Mouse (Mus musculus) stomach, embryonic 14.5 days (tissue): ENCODE results near the gene Ogfod2. TPM values are rescaled to one million over a fixed set of nuclear protein-coding genes. Genes with fewer than 3 reads are reported as not detected.

Experiments
- ATAC-seq: fragments of 200-750 bp; cut with Nextera tagmentation; 2 replicates; pipeline ENCODE4 v1.8.0; 2017; ENCODE audit warnings: low read depth, moderate TSS enrichment; ENCODE audit not compliant: insufficient number of reproducible peaks, insufficient read depth, low FRiP score
- H3K27ac ChIP-seq: fragments of 300-500 bp; sonication (generic); 2 replicates; pipeline ENCODE4 v1.5.1; 2014; ENCODE audit warnings: mild to moderate bottlenecking, low read length, moderate library complexity, mixed read lengths
- H3K27me3 ChIP-seq: fragments of 300-500 bp; sonication (generic); 2 replicates; pipeline ENCODE4 v1.6.1; 2014; ENCODE audit warnings: low read length, control low read depth, mixed read lengths; ENCODE audit not compliant: control insufficient read depth, insufficient read depth
- H3K36me3 ChIP-seq: fragments of 300-500 bp; sonication (generic); 2 replicates; pipeline ENCODE4 v1.6.1; 2014; ENCODE audit warnings: mild to moderate bottlenecking, control low read depth, low read length, moderate library complexity, mixed read lengths; ENCODE audit not compliant: control insufficient read depth, insufficient read depth
- H3K4me1 ChIP-seq: fragments of 300-500 bp; sonication (generic); 2 replicates; pipeline ENCODE4 v1.6.1; 2014; ENCODE audit warnings: low read length, control low read depth, mixed read lengths; ENCODE audit not compliant: control insufficient read depth, insufficient read depth
- H3K4me2 ChIP-seq: fragments of 300-500 bp; sonication (generic); replicated peaks from 2 replicates; pipeline ENCODE4 v1.6.1; 2014; ENCODE audit warnings: low read depth, low read length, control low read depth
- H3K4me3 ChIP-seq: fragments of 300-500 bp; sonication (generic); 2 replicates; pipeline ENCODE4 v1.5.1; 2014; ENCODE audit warnings: low read depth, low read length, control low read depth
- H3K9ac ChIP-seq: fragments of 300-500 bp; sonication (generic); replicated peaks from 2 replicates; pipeline ENCODE4 v1.6.1; 2014; ENCODE audit warnings: low read depth, mild to moderate bottlenecking, control low read depth, low read length, moderate library complexity, mixed read lengths
- H3K9me3 ChIP-seq: fragments of 300-500 bp; sonication (generic); 2 replicates; pipeline ENCODE4 v1.6.1; 2016; ENCODE audit warnings: low read depth, low read length, control low read depth; ENCODE audit not compliant: control insufficient read depth
- WGBS: fragments of 180-500 bp; shearing (Covaris S2); extraction: QIAGEN DNeasy Blood & Tissue Kit; methylation state at CpG from one replicate; pipeline ENCODE4 v1.1.7; 2014; 5-methylcytosine and 5-hydroxymethylcytosine counted together
- polyA plus RNA-seq: library from polyadenylated mRNA; unstranded; fragments of >200 nt; fragmentation: Nextera tagmentation; extraction: Ambion mirVana; gene quantifications from 2 replicates; pipeline ENCODE4 v1.2.1, GENCODE M21; 2014

Gene Ogfod2
- polyA plus RNA-seq, 1 experiment from 2014 or later, result 14.5 TPM

DNA sequence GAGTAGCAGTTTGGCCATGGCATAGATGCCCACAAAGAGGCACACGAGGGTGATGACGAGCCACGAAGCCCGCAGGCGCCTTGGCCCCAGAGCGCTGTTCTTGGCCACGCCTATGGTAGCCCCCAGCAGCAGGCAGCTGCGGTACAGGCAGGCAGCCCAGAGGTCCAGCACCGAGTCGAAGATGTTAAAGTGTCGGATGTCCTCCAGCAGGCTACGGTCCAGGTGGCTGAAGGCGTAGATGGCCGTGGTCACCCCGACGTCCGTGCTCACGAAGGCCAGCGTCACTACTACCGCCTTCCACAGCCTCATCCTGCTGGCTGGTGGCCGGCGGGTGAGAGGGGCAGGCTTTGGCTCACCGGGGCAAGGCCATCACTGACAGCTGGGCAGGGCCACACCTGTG lies 22.2 kb upstream of the Ogfod2 start:
- Histone ChIP-seq H3K4me3 (no peak overlapping the region), H3K9ac (no peak overlapping the region)

DNA sequence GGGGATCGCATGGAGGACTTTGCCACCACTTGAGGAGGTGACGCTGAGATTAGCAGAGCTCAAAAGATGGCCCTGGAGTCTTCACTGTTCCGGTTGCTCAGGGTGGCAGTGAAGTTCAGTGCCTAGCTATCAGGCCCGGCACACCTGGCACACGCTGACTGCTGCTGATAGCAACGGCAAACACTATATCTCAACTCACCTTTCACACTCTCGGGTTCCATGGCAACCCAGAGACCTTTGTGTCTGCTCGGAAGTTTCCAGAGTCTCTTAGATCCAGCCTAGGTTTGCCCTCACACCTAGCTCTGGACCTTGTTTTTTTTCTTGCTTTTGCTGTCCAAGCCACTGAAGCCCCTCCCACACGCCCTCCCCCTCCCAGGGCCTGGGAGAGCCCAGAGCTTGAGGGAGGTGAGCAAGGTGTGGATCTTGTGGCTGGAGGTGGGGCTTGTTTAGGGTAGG lies 20.1 kb upstream of the Ogfod2 start:
- Histone ChIP-seq H3K4me1 (0 out of 2 replicates have a peak, but pooled peaks cover 8% of the 10 kb centered on the region), H3K36me3 (no peaks in the 10 kb centered on the region), H3K27me3 (no peaks in the 10 kb centered on the region), H3K9ac (no peak overlapping the region), H3K9me3 (no peaks in the 10 kb centered on the region), H3K4me2 (no peak overlapping the region), H3K27ac (no peak overlapping the region), H3K4me3 (no peak overlapping the region)
- ATAC-seq, result peak; percentile 60
- WGBS, result 52% methylated on average over 9 of the region's 9 CpGs

More for the DNA sequence above, 22.2 kb upstream of the Ogfod2 start:
- ATAC-seq, result no peak
- WGBS, result 84% methylated on average over 23 of the region's 23 CpGs
- no peaks in the 10 kb centered on the region for H3K4me1 ChIP-seq
- no peak overlapping the region for H3K27ac ChIP-seq
- H3K9me3 ChIP-seq, result no peaks in the 10 kb centered on the region
- no peak overlapping the region for H3K4me2 ChIP-seq
- no peaks in the 10 kb centered on the region for H3K27me3 ChIP-seq
- H3K36me3 ChIP-seq, result no peaks in the 10 kb centered on the region

DNA sequence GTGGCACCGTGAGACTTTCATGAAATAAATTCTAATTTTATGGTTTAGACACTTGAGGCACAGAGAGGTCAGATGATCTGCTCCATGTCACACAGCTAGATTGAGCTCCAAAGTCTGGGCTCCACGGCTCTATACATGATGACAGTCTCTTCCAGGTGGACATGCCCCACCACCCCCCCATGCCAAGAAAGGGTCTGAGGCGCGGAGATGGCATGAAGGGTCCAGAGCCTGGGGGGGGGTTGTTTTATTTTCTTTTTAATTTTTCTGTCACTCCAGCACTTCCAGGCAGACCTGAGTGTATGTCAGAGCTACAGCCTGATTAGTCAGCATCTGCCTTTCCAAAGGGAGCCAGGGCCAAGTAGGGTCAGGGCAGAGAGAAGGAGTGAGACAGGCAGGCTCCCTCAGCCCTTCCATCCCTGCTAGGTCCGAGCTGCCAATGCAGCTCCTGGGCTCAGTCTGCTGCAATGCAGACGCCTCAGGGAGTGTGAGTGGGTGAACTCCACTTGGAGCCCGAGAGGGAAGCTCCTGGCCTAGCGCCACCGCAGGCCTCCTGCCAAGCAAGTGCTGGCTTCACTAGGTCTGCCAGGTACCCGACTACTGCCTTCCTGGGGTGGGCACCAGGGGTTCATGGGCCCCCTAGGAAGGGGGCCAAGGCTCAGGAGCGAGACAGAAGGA lies 18.8 kb upstream of the Ogfod2 start:
- no peak overlapping the region for H3K4me3 ChIP-seq
- H3K36me3 ChIP-seq, result no peaks in the 10 kb centered on the region
- no peaks in the 10 kb centered on the region for H3K27me3 ChIP-seq
- no peaks in the 10 kb centered on the region for H3K9me3 ChIP-seq
- no peak for ATAC-seq
- no peak overlapping the region for H3K4me2 ChIP-seq
- H3K9ac ChIP-seq, result no peak overlapping the region
- H3K27ac ChIP-seq, result no peak overlapping the region
- 0 out of 2 replicates have a peak, but pooled peaks cover 8% of the 10 kb centered on the region for H3K4me1 ChIP-seq
- WGBS, result 72% methylated on average over 11 of the region's 11 CpGs

DNA sequence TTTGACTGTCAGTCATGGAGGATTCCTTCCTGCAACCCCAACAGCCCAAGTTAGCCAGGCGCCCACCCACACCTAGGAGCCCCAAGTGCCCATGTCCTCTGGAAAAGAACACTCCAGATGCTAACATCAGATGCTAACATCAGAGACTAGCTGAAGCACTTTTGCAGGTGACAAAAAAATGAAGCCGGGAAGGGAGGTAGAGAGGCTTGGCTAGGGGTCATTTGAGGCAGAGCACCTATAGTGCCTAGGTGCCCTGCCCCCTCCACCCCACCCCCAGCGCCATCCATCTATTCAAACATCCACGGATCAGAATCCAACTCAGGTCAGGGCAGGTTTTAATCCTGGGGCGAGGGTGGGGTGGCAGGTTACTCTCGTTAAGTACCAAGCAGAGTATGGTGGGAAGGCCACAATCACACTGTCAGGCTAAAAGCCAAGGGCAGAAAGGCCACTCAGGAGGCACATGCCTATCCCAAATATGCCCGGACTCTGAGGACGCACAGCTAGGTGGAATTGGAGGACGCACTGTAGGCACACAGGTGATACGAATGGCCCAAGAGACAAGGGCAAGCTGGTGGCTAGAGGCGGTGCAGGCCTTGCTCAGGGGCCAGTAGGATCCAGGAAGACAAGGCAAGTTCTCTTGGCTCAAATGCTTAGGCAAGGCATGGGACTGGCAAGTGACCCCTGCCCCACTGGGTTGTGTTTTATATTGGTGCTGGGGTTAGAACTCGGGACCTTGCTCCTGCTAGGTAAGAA lies 18.1 kb upstream of the Ogfod2 start:
- no peaks in the 10 kb centered on the region for H3K36me3 ChIP-seq
- H3K4me2 ChIP-seq, result no peak overlapping the region
- H3K27me3 ChIP-seq, result no peaks in the 10 kb centered on the region
- H3K4me1 ChIP-seq, result 0 out of 2 replicates have a peak, but pooled peaks cover 8% of the 10 kb centered on the region
- H3K27ac ChIP-seq, result no peak overlapping the region
- H3K4me3 ChIP-seq, result no peak overlapping the region
- no peaks in the 10 kb centered on the region for H3K9me3 ChIP-seq
- no peak overlapping the region for H3K9ac ChIP-seq
- 77% methylated on average over 12 of the region's 12 CpGs for WGBS
- no peak for ATAC-seq

DNA sequence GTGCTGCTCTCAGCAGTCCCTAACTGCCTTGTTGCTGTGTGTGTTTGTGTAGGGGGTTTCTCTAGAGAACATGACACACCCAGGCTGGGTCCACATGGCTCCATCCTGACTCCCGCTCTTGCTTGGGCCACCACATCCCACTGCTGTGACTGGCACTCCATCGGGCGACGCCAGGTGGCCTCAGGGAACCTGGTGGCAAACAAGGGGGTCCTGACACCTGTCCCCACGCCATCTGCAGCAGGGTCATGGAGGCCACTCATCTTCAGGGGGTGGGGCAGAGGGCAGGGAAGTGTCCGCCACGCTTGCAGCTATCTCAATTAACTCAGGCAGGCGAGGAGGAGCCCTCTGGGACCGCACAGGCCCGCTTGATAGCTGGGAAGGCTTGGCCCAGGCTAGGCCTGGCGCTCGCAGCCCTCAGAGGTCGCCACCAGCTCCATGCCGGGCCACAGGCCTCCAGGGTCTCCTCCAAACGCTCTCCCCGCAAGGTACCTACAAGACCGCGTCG lies 17.0 kb upstream of the Ogfod2 start:
- 13% methylated on average over 19 of the region's 19 CpGs for WGBS
- ATAC-seq, result peak; percentile 10; the same call in 1 of the 2 replicates
- H3K4me3 ChIP-seq, result peak overlapping the region; percentile 42
- H3K4me1 ChIP-seq, result 0 out of 2 replicates have a peak, but pooled peaks cover 8% of the 10 kb centered on the region
- H3K4me2 ChIP-seq, result peak overlapping the region; percentile 89
- no peaks in the 10 kb centered on the region for H3K9me3 ChIP-seq
- peak overlapping the region; percentile 25; the same call in 1 of the 2 replicates for H3K9ac ChIP-seq
- no peak overlapping the region for H3K27ac ChIP-seq
- H3K36me3 ChIP-seq, result no peaks in the 10 kb centered on the region
- H3K27me3 ChIP-seq, result no peaks in the 10 kb centered on the region

DNA sequence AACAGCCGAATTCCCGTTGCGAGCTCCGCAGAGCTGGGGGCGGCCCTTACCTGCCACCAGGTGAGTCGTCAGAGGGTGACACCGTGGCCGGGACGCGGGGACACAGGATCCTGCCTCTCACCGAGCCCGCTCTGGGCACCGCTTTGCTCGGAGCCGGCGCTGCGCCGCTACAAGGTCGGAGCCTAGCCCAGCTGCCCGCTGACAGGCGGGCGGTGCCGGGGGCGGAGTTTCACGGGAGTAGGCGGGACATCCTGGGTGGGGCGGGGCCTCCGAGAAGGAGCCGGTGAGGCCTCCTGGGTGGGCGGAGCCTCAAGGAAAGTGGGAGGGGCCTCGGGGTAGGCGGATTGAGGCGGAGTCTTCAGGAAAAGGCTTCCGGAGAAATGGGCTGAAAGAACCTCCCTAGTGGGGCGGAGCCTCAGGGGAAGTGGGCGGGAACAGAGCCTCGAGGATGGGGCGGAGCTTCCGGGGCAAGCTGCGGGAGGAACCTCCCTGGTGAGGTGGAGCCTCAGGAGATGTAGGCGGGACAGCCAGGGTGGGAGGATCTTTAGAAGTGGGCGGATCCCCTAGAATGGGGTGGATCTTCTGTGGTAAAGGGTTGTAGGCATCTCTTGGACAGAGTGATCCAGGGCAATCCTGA lies 16.4 kb upstream of the Ogfod2 start, which contains the start of gene Abcb9:
TSS of gene Abcb9 (minus strand) at position 203 of the 637 bp plus-strand sequence.
- Histone ChIP-seq H3K9ac (peak within 1 kb of the TSS; percentile 25; the same call in 1 of the 2 replicates), H3K36me3 (no peaks in the 10 kb centered on the region), H3K9me3 (no peaks in the 10 kb centered on the region), H3K27ac (no peak within 1 kb of the TSS), H3K4me1 (0 out of 2 replicates have a peak, but pooled peaks cover 8% of the 10 kb centered on the region), H3K27me3 (no peaks in the 10 kb centered on the region), H3K4me2 (peak within 1 kb of the TSS; percentile 89), H3K4me3 (peak within 1 kb of the TSS; percentile 42)
- 2% methylated on average over 41 of the region's 42 CpGs for WGBS
- ATAC-seq, result peak; percentile 75

DNA sequence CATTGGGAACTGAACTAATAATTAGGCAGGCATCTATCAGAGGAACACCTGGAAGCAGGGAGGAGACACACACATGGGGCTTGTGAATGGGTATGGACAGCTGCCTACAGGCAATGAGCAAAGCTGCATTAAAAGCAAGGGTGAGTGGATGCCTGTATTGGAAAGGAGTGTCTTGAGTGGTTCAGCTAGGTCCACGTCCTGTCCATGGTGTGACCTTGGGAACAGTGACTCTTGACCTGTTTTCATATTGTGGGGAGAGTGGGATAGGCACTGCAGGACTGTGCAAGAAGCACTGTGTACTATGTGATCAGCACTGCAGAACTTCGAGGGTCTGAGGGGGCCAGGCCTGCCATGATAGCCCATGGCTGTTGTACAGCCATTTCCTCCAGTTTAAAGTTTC lies 13.2 kb upstream of the Ogfod2 start:
- no peak overlapping the region for H3K27ac ChIP-seq
- no peaks in the 10 kb centered on the region for H3K9me3 ChIP-seq
- no peak overlapping the region for H3K4me2 ChIP-seq
- ATAC-seq, result no peak
- 0 out of 2 replicates have a peak, but pooled peaks cover 8% of the 10 kb centered on the region for H3K4me1 ChIP-seq
- no peaks in the 10 kb centered on the region for H3K27me3 ChIP-seq
- no peak overlapping the region for H3K9ac ChIP-seq
- H3K36me3 ChIP-seq, result no peaks in the 10 kb centered on the region
- WGBS, result 84% methylated on average over 2 of the region's 2 CpGs
- no peak overlapping the region for H3K4me3 ChIP-seq
